Mouse (Mus musculus) CH12.LX (cell line): ENCODE data around the gene D630045J12Rik.

Experiments
- CHD1 ChIP-seq: IDR thresholded peaks from 2 replicates; pipeline ENCODE4 v1.6.1; 2012; ENCODE audit warnings: low read depth, low read length, improper control_type of control experiment, inconsistent platforms
- CTCF ChIP-seq, 2 experiments: IDR thresholded peaks in 1 of 2; conservative IDR thresholded peaks in 1 of 2; 2 replicates each; pipeline ENCODE4 v1.5.1; 2011 to 2012; ENCODE audit warnings: low read depth in 2 of 2, low read length in 2 of 2, improper control_type of control experiment in 1 of 2, inconsistent platforms in 1 of 2, mild to moderate bottlenecking in 1 of 2, moderate library complexity in 1 of 2
- POLR2A ChIP-seq: IDR thresholded peaks from 2 replicates; pipeline ENCODE4 v1.6.1; 2011; ENCODE audit warnings: low read depth, mild to moderate bottlenecking, improper control_type of control experiment, low read length
- RAD21 ChIP-seq: IDR thresholded peaks from 2 replicates; pipeline ENCODE4 v1.6.1; 2011; ENCODE audit warnings: low read depth, mild to moderate bottlenecking, low read length, improper control_type of control experiment, moderate library complexity
- ZKSCAN1 ChIP-seq: IDR thresholded peaks from 2 replicates; pipeline ENCODE4 v1.6.1; 2012; ENCODE audit warnings: low read depth, inconsistent platforms, low read length, improper control_type of control experiment, borderline replicate concordance

- TF ChIP-seq POLR2A (no peak), RAD21 (no peak), CTCF (conservative IDR thresholded peaks at IDR 0.05 in 1 of 2, IDR thresholded peaks at IDR 0.05 in 1 of 2; ENCODE audit: low read depth in 2 of 2, low read length in 2 of 2) (no peak), ZKSCAN1 (no peak), CHD1 (no peak)
Observed at GRCm38 (mm10) chr6:38251464-38251863, 2.3 kb downstream of the D630045J12Rik start.
